Mouse (Mus musculus) liver, embryonic 14.5 days (tissue): Measurements from ENCODE around the gene Yipf3.

Experiments
- CTCF ChIP-seq: IDR thresholded peaks from 2 replicates; pipeline ENCODE4 v1.5.1; 2016; ENCODE audit warnings: antibody characterized with exemption, low read depth, control low read depth
- EP300 ChIP-seq: IDR thresholded peaks from 2 replicates; pipeline ENCODE4 v1.6.1; 2016; ENCODE audit warnings: antibody characterized with exemption, low read depth

GRCm38 (mm10) chr17:46272058-46272457 is 24.2 kb downstream of the Yipf3 start:
- TF ChIP-seq CTCF (no peak), EP300 (no peak)
